Mouse (Mus musculus) gastrocnemius, postnatal 25 days (tissue): ENCODE measurements at regions not wholly inside any gene's neighbourhood (a gene's known extent, or its start where the extent isn't known, plus 50 kb on each side); places are given as distances from the start of the nearest gene placed in this dataset.

Experiments used
- DNase-seq: peaks from one replicate; pipeline ENCODE4 v3.0.0; 2022

DNA sequence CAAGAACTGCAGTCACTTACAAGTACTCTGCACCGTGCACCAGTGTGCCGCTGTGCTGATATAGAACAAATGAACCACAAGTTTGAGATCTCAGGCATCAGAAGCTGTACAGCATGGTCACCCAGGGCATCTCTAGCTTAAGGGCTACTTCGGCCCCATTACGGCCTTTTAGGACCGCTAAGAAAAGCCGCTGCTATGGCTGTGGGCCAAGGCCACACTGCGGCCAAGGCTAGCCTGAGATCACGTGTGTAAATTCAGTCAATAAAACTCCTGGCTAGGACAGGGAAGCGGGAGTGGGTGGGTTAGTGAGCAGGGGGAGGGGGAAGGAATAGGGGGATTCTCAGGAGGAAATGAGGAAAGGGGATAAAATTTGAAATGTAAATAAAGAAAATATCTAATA lies 50.9 kb upstream of the Atp12a start:
- DNase-seq = peak; percentile 14

DNA sequence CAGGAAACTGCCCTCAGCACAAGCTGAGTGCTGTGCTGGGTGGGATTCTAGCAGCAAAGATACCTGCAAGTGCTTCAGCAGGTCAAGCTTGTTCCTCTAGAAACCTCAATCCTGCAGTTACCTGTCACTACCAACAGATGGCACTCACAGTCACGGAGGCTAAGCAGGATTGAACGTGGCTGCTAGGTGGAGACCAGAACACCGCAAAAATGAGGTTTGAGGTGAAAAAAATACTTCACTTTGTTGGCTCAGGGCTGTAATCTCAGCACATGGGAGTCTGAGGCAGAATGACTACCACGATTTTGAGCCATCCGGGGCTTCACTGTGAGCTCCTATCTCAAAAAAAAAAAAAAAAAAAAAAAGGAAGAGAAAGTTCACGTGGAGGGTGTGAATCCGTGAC lies 50.4 kb upstream of the Atp12a start:
- no peak for DNase-seq
